Comparison of ENCODE assay signal across 9 mouse cellular contexts in the genomic region with DNA sequence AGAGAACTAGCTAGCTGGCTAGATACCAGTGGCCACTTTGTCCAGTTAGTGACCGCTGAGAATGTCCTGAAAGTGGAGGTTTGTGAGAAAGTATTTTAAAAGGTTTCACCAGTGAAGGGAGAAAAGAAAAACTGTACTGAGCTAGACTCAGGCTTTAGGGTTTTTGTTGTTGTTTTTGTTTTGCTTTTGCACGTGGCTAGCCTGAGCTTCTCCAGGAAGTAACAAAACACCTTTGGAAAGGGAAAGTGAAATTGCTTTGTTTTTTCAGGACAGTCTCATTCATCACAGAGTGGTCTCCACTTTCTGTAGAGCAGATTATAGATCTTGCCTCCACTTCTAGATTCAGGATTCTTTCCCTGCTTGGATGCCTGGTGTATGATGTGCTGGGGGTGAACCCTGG. TPM values are rescaled to one million over a fixed set of nuclear protein-coding genes. Genes with fewer than 3 reads are reported as not detected.
DNase-seq lines count a peak whose midpoint lies in the region; ATAC-seq and TF ChIP-seq lines count a peak whose summit lies in the region.
"Had no signal": no experiment of that assay in that cellular context is flagged by ENCODE, and none has a peak within 500 bp of the region (broad histone marks: within the 10 kb centered on the region; RNA-seq: fewer than 3 reads in every experiment).

No protein-coding gene starts in this region.

- WGBS in heart, embryonic 13.5 days: 40% methylated on average over 2 of the region's 2 CpGs
- 21% methylated on average over 2 of the region's 2 CpGs for WGBS in forebrain, embryonic 16.5 days
- 21% methylated on average over 2 of the region's 2 CpGs for WGBS in liver, embryonic 16.5 days (ENCODE audit: insufficient replicate concordance)

- no peak overlapping the region for H3K27ac ChIP-seq in heart, embryonic 13.5 days (replicated peaks)
- H3K27ac ChIP-seq in forebrain, embryonic 16.5 days (ENCODE audit: low read length): no peak overlapping the region
- H3K27ac ChIP-seq in liver, embryonic 16.5 days (ENCODE audit: low read length): no peak overlapping the region
- no peak overlapping the region for H3K27ac ChIP-seq in layer of hippocampus, adult 2 months
- H3K27ac ChIP-seq: left cerebral cortex, adult 2 months had no signal

- H3K4me3 ChIP-seq in heart, embryonic 13.5 days: peak overlapping the region; percentile 90
- no peak overlapping the region for H3K4me3 ChIP-seq in forebrain, embryonic 16.5 days (replicated peaks; ENCODE audit: low read length)
- peak overlapping the region; percentile 80 for H3K4me3 ChIP-seq in liver, embryonic 16.5 days (ENCODE audit: low read depth, low read length)
- no peak overlapping the region for H3K4me3 ChIP-seq in layer of hippocampus, adult 2 months
- H3K4me3 ChIP-seq: left cerebral cortex, adult 2 months had no signal

- DNase-seq in heart, postnatal 36 days: no peak
- DNase-seq in CD4-positive helper T cell, adult 2 months (ENCODE audit: low read depth, low spot score): peak; percentile 27
- DNase-seq in layer of hippocampus, postnatal 10 days (ENCODE audit: low spot score in 2 of 2): no peak
- no peak for DNase-seq in layer of hippocampus, adult 2 months (ENCODE audit: low spot score in 2 of 2)
- no peak for DNase-seq in layer of hippocampus, adult 11-12 months (ENCODE audit: low spot score)

- ATAC-seq in heart, embryonic 13.5 days (ENCODE audit: extremely low read depth, insufficient number of reproducible peaks, low FRiP score, low TSS enrichment): no peak
- ATAC-seq in forebrain, embryonic 16.5 days: no peak
- no peak for ATAC-seq in liver, embryonic 16.5 days (ENCODE audit: low read depth)

- H3K4me1 ChIP-seq in heart, embryonic 13.5 days: peaks cover 12% of the 10 kb centered on the region
- peaks cover 4% of the 10 kb centered on the region; the same call in 1 of the 2 replicates for H3K4me1 ChIP-seq in forebrain, embryonic 16.5 days (replicated peaks; ENCODE audit: control insufficient read depth, insufficient read depth, low read length)
- H3K4me1 ChIP-seq in liver, embryonic 16.5 days (ENCODE audit: control insufficient read depth, low read depth, low read length): peaks cover 7% of the 10 kb centered on the region

- H3K36me3 ChIP-seq in heart, embryonic 13.5 days: no peaks in the 10 kb centered on the region
- no peaks in the 10 kb centered on the region for H3K36me3 ChIP-seq in forebrain, embryonic 16.5 days (ENCODE audit: control insufficient read depth, insufficient read depth)
- H3K36me3 ChIP-seq in liver, embryonic 16.5 days (ENCODE audit: control insufficient read depth, insufficient read depth): no peaks in the 10 kb centered on the region

- H3K9ac ChIP-seq in heart, embryonic 13.5 days: peak overlapping the region; percentile 66
- H3K9ac ChIP-seq in forebrain, embryonic 16.5 days (replicated peaks; ENCODE audit: low read depth, low read length): no peak overlapping the region
- H3K9ac ChIP-seq in liver, embryonic 16.5 days (ENCODE audit: low read depth, low read length): no peak overlapping the region

- no peak for TF ChIP-seq CTCF in layer of hippocampus, adult 2 months (conservative IDR thresholded peaks at IDR 0.05)

- intact Hi-C loops in heart, postnatal 36 days (cut with DNase I): no loop called here

- H3K4me2 ChIP-seq in heart, embryonic 13.5 days: peak overlapping the region; percentile 95
- H3K4me2 ChIP-seq in forebrain, embryonic 16.5 days (ENCODE audit: low read length): peak overlapping the region; percentile 37
- H3K4me2 ChIP-seq in liver, embryonic 16.5 days (ENCODE audit: low read depth, low read length): peak overlapping the region; percentile 88

- no peaks in the 10 kb centered on the region for H3K27me3 ChIP-seq in heart, embryonic 13.5 days (replicated peaks)
- H3K27me3 ChIP-seq in forebrain, embryonic 16.5 days (replicated peaks; ENCODE audit: control insufficient read depth, insufficient read depth, low read length): no peaks in the 10 kb centered on the region; the same call in 1 of the 2 replicates
- H3K27me3 ChIP-seq in liver, embryonic 16.5 days (ENCODE audit: control insufficient read depth, insufficient read depth, low read depth, low read length): no peaks in the 10 kb centered on the region

- no peaks in the 10 kb centered on the region for H3K9me3 ChIP-seq in heart, embryonic 13.5 days
- no peaks in the 10 kb centered on the region for H3K9me3 ChIP-seq in forebrain, embryonic 16.5 days (ENCODE audit: control insufficient read depth, low read length)
- no peaks in the 10 kb centered on the region for H3K9me3 ChIP-seq in liver, embryonic 16.5 days (replicated peaks; ENCODE audit: control insufficient read depth, low read length)

RNA-seq across cellular contexts. Expression of a gene that starts 40.8 kb away (rescaled TPM):
- polyA plus RNA-seq in heart, embryonic 13.5 days (2015; fragmentation: Nextera tagmentation; extraction: Ambion mirVana): 15.4 and 16.3 TPM in 2 replicates
- under 1 TPM; 0.17 to 0.30 TPM for total RNA-seq in heart, postnatal 36 days (2021)
- polyA plus RNA-seq in forebrain, embryonic 16.5 days (2015; fragmentation: Nextera tagmentation; extraction: Ambion mirVana): 9.0 and 9.6 TPM in 2 replicates
- 12.8 and 13.7 TPM in 2 replicates for polyA plus RNA-seq in liver, embryonic 16.5 days (2015; fragmentation: Nextera tagmentation; extraction: Ambion mirVana)
- total RNA-seq in layer of hippocampus, postnatal 10 days (2021): 1 to 10 TPM; 1.8 to 2.1 TPM
- total RNA-seq in layer of hippocampus, adult 2 months (2021): 1 to 10 TPM; 1.0 to 1.4 TPM

Comparison
In these comparisons a context has a peak if more than half of its experiments do, and no peak if none do; other contexts are left out.
1. H3K4me2 ChIP-seq: peak in every context shown above with its lines; median percentile 95 in heart, embryonic 13.5 days; 88 in liver, embryonic 16.5 days; 37 in forebrain, embryonic 16.5 days.
2. H3K4me3 ChIP-seq: peak in heart, embryonic 13.5 days (single experiment) and liver, embryonic 16.5 days (single experiment); none in forebrain, embryonic 16.5 days (single experiment) and layer of hippocampus, adult 2 months (single experiment).